Comparison of ENCODE assay signal across 9 mouse cellular contexts in the genomic region with DNA sequence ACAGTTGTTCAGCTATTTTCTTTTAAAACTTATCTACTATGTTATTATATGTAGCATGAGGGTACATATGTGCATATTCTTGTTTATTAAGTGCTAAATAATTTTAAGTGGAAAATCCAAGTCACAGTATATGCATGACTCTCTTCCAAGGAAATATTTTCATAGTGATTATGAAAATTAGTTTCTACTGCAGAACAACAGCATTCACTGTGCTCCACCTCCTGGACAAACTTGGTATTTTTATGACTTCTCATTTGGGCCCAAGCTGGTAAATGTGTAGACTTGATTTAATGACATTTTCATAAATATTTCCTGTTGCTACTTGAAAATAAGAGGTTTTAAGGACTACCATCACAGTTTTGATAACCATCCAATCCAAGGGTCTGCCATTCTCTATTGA.
DNase-seq lines count a peak whose midpoint lies in the region; ATAC-seq and TF ChIP-seq lines count a peak whose summit lies in the region.
"Had no signal": no experiment of that assay in that cellular context is flagged by ENCODE, and none has a peak within 500 bp of the region (broad histone marks: within the 10 kb centered on the region; RNA-seq: fewer than 3 reads in every experiment).

No protein-coding gene starts in this region.

- TF ChIP-seq EP300 in heart, postnatal 0 days (IDR thresholded peaks at IDR 0.05; ENCODE audit: low read depth), result no peak

- H3K4me2 ChIP-seq in heart, postnatal 0 days (ENCODE audit: low read depth, low read length), result no peak overlapping the region
- H3K4me2 ChIP-seq in forebrain, postnatal 0 days (ENCODE audit: low read depth), result no peak overlapping the region
- H3K4me2 ChIP-seq: liver, embryonic 15.5 days had no signal

- peak; percentile 23 for DNase-seq in heart, postnatal 0 days (ENCODE audit: low spot score)
- DNase-seq in heart, adult 11 months, result no peak
- DNase-seq in urinary bladder, postnatal 14 days (ENCODE audit: low spot score), result peak; percentile 4
- DNase-seq in urinary bladder, postnatal 4 days (ENCODE audit: low spot score in 2 of 2), result no peak
- DNase-seq in forebrain, postnatal 0 days, result peak; percentile 82
- peak; percentile 77 for DNase-seq in retina, embryonic 14.5 days (ENCODE audit: low spot score)
- DNase-seq in ovary, adult 18-20 months (ENCODE audit: low spot score), result no peak

- H3K9me3 ChIP-seq in heart, postnatal 0 days (replicated peaks; ENCODE audit: control insufficient read depth, low read length), result no peaks in the 10 kb centered on the region
- H3K9me3 ChIP-seq in forebrain, postnatal 0 days (ENCODE audit: low read length), result no peaks in the 10 kb centered on the region
- H3K9me3 ChIP-seq: liver, embryonic 15.5 days had no signal

- no peaks in the 10 kb centered on the region for H3K27me3 ChIP-seq in heart, postnatal 0 days (ENCODE audit: control insufficient read depth, insufficient read depth, low read length)
- no peaks in the 10 kb centered on the region for H3K27me3 ChIP-seq in forebrain, postnatal 0 days (ENCODE audit: insufficient read depth, low read length)
- H3K27me3 ChIP-seq: liver, embryonic 15.5 days had no signal

- H3K27ac ChIP-seq in heart, postnatal 0 days (ENCODE audit: low read depth), result no peak overlapping the region
- no peak overlapping the region for H3K27ac ChIP-seq in forebrain, postnatal 0 days (ENCODE audit: low read depth, low read length)
- H3K27ac ChIP-seq: liver, embryonic 15.5 days had no signal

- peak; percentile 65 for TF ChIP-seq CTCF in heart, postnatal 0 days (IDR thresholded peaks at IDR 0.05; ENCODE audit: low read depth)
- TF ChIP-seq CTCF in forebrain, postnatal 0 days (IDR thresholded peaks at IDR 0.05; ENCODE audit: low read depth), result peak; percentile 82

- H3K4me3 ChIP-seq in heart, postnatal 0 days (ENCODE audit: low read depth, low read length), result no peak overlapping the region
- no peak overlapping the region for H3K4me3 ChIP-seq in forebrain, postnatal 0 days (ENCODE audit: low read depth, low read length)
- H3K4me3 ChIP-seq: liver, embryonic 15.5 days had no signal

- ATAC-seq in heart, postnatal 0 days (ENCODE audit: insufficient read depth, low read depth), result no peak
- ATAC-seq in forebrain, postnatal 0 days, result no peak; the same call in 1 of the 2 replicates
- no peak for ATAC-seq in megakaryocyte progenitor cell, adult 5-6 weeks (replicated peaks; ENCODE audit: poor library complexity)

- H3K4me1 ChIP-seq in heart, postnatal 0 days (ENCODE audit: control insufficient read depth, insufficient read depth), result no peaks in the 10 kb centered on the region
- H3K4me1 ChIP-seq in forebrain, postnatal 0 days (ENCODE audit: insufficient read depth), result no peaks in the 10 kb centered on the region
- H3K4me1 ChIP-seq: liver, embryonic 15.5 days had no signal

- no peaks in the 10 kb centered on the region for H3K36me3 ChIP-seq in heart, postnatal 0 days (replicated peaks; ENCODE audit: control insufficient read depth, insufficient read depth, low read length)
- no peaks in the 10 kb centered on the region for H3K36me3 ChIP-seq in forebrain, postnatal 0 days (ENCODE audit: insufficient read depth)
- H3K36me3 ChIP-seq: liver, embryonic 15.5 days had no signal

- no peak overlapping the region for H3K9ac ChIP-seq in heart, postnatal 0 days (replicated peaks; ENCODE audit: low read depth, low read length)
- H3K9ac ChIP-seq in forebrain, postnatal 0 days, result no peak overlapping the region
- H3K9ac ChIP-seq: liver, embryonic 15.5 days had no signal

Comparison
In these comparisons a context has a peak if more than half of its experiments do, and no peak if none do; other contexts are left out.
1. DNase-seq: peak in heart, postnatal 0 days (single experiment), urinary bladder, postnatal 14 days (single experiment), forebrain, postnatal 0 days (single experiment) and retina, embryonic 14.5 days (single experiment); none in heart, adult 11 months (single experiment), urinary bladder, postnatal 4 days (0 of 2) and ovary, adult 18-20 months (single experiment).